Mouse (Mus musculus): ENCODE measurements around the gene Snap23. TPM values are rescaled to one million over a fixed set of nuclear protein-coding genes. Genes with fewer than 3 reads are reported as not detected.

Snap23 gene
- 47.3 and 55.3 TPM in 2 replicates for polyA plus RNA-seq (2014; fragmentation: Nextera tagmentation; extraction: Ambion mirVana)

DNA sequence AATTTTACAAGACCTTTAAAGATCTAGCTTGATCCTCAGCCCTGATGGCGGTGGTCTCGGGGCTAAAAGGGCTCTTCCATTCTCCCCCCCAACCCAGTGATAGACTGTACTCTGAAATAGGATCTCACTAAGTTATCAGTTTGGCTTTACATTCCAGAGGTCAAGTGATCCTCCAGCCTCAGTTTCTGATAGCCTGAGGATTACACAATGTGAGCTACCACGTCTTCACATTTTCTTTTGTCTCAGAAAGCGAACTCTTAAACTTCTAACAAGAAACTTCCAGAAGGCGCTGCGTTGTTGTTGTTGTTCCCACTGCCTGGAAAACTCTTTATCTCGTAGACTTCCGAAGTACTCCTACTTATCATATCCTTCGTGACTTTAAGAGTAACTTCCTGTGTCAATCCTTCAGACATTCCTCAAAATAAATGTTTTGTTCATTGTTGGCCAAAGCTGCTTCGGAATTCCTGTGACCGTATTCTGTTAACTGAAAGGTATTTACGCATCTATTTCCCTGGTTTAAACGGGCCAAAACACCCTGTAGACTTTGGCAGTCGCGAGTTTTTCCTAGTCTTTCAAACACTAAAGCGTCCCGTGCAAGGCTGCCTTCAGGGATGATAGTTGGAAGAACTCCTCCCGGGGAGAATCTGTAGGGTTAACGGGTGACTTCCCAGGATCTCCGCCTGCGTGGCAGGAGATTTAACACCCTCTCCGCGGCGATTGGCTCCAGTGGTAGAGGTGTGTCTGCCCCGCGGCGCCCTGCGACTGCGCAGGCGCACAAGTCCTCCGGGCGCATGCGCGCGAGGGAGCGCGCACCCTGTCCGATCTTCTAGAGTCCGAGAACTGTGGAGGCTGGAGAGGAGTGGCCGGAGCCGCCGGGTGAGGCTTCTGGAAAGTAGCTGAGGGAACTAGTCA, at the start of gene Snap23:
TSS of gene Snap23 (plus strand) at position 786 of the 912 bp plus-strand sequence.
- peak within 1 kb of the TSS; percentile 51; the same call in 1 of the 2 replicates for H3K27ac ChIP-seq (ENCODE audit: low read depth, low read length)

GRCm38 (mm10) chr2:120518547-120519210, 48.8 kb upstream of the Snap23 start:
- Histone ChIP-seq H3K36me3 (ENCODE audit: control insufficient read depth, insufficient read depth, low read length) (peaks cover 12% of the 10 kb centered on the region), H3K4me1 (replicated peaks; ENCODE audit: control insufficient read depth, insufficient read depth, low read length) (no peaks in the 10 kb centered on the region), H3K4me2 (replicated peaks; ENCODE audit: low read depth, low read length) (no peak overlapping the region), H3K27me3 (ENCODE audit: control insufficient read depth, insufficient read depth, low read length) (no peaks in the 10 kb centered on the region), H3K4me3 (ENCODE audit: low read depth, low read length) (no peak overlapping the region), H3K9ac (ENCODE audit: low read depth, low read length) (no peak overlapping the region), H3K9me3 (ENCODE audit: control insufficient read depth, low read length) (no peaks in the 10 kb centered on the region), H3K27ac (ENCODE audit: low read depth, low read length) (no peak overlapping the region)
- 89% methylated on average over 5 of the region's 5 CpGs for WGBS
- no peak for DNase-seq (ENCODE audit: low spot score)
- ATAC-seq (ENCODE audit: low FRiP score), result no peak

More for the DNA sequence above, at the start of gene Snap23:
- DNase-seq (ENCODE audit: low spot score), result peak; percentile 97
- peak; percentile 90 for ATAC-seq (ENCODE audit: low FRiP score)
- Histone ChIP-seq H3K9ac (ENCODE audit: low read depth, low read length) (peak within 1 kb of the TSS; percentile 81), H3K4me2 (replicated peaks; ENCODE audit: low read depth, low read length) (peak within 1 kb of the TSS; percentile 67), H3K4me3 (ENCODE audit: low read depth, low read length) (peak within 1 kb of the TSS; percentile 65), H3K36me3 (ENCODE audit: control insufficient read depth, insufficient read depth, low read length) (no peaks in the 10 kb centered on the region), H3K27me3 (ENCODE audit: control insufficient read depth, insufficient read depth, low read length) (no peaks in the 10 kb centered on the region), H3K9me3 (ENCODE audit: control insufficient read depth, low read length) (no peaks in the 10 kb centered on the region), H3K4me1 (replicated peaks; ENCODE audit: control insufficient read depth, insufficient read depth, low read length) (0 out of 2 replicates have a peak, but pooled peaks cover 2% of the 10 kb centered on the region)
- 2% methylated on average over 42 of the region's 42 CpGs for WGBS

DNA sequence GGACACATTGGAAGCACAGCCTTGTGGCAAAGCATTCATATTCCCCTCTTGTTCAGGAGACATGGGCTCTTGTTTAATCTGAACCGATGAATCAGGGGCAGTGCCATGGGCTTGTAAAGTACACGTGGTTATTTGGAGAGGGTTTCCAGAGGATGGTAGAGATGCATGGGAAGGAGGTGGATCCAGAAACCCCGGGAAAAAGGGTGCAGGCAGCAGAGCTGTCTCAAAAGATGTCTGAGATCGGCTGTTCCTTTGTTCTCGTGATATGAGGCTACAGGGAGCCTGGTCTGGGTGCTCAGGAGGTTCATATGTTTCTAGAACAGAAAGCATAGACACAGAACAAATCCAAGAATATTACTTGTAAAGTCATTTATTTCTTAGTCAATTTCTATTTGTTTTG, 40.7 kb upstream of the Snap23 start:
- Histone ChIP-seq H3K27me3 (ENCODE audit: control insufficient read depth, insufficient read depth, low read length) (no peaks in the 10 kb centered on the region), H3K9ac (ENCODE audit: low read depth, low read length) (no peak overlapping the region), H3K9me3 (ENCODE audit: control insufficient read depth, low read length) (no peaks in the 10 kb centered on the region), H3K36me3 (ENCODE audit: control insufficient read depth, insufficient read depth, low read length) (peaks cover 14% of the 10 kb centered on the region), H3K27ac (ENCODE audit: low read depth, low read length) (no peak overlapping the region), H3K4me2 (replicated peaks; ENCODE audit: low read depth, low read length) (no peak overlapping the region), H3K4me1 (replicated peaks; ENCODE audit: control insufficient read depth, insufficient read depth, low read length) (no peaks in the 10 kb centered on the region), H3K4me3 (ENCODE audit: low read depth, low read length) (no peak overlapping the region)
- 89% methylated on average over 5 of the region's 5 CpGs for WGBS
- no peak for DNase-seq (ENCODE audit: low spot score)
- ATAC-seq (ENCODE audit: low FRiP score), result no peak

DNA sequence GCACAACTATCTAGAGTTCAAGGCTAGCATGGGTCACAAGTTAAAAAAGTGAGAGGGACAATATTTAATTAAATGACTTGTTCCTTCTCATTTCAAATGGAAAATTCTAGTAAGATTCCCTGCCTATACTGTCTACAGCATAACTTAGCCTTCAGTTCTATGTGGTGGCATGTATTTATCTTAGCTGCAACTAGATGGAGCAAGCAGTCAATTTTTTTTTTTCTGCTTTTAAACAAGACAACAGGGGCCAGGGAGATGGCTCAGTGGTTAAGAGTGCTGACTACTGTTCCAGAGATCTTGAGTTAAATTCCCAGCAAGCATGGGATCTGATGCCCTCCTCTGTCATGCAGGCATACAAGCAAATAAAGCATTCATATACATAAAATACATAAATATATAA, 37.9 kb upstream of the Snap23 start:
- Histone ChIP-seq H3K4me1 (replicated peaks; ENCODE audit: control insufficient read depth, insufficient read depth, low read length) (no peaks in the 10 kb centered on the region), H3K9ac (ENCODE audit: low read depth, low read length) (no peak overlapping the region), H3K4me2 (replicated peaks; ENCODE audit: low read depth, low read length) (no peak overlapping the region), H3K27me3 (ENCODE audit: control insufficient read depth, insufficient read depth, low read length) (no peaks in the 10 kb centered on the region), H3K27ac (ENCODE audit: low read depth, low read length) (no peak overlapping the region), H3K36me3 (ENCODE audit: control insufficient read depth, insufficient read depth, low read length) (peaks cover 4% of the 10 kb centered on the region), H3K9me3 (ENCODE audit: control insufficient read depth, low read length) (no peaks in the 10 kb centered on the region), H3K4me3 (ENCODE audit: low read depth, low read length) (no peak overlapping the region)
- no peak for ATAC-seq (ENCODE audit: low FRiP score)
- no peak for DNase-seq (ENCODE audit: low spot score)

DNA sequence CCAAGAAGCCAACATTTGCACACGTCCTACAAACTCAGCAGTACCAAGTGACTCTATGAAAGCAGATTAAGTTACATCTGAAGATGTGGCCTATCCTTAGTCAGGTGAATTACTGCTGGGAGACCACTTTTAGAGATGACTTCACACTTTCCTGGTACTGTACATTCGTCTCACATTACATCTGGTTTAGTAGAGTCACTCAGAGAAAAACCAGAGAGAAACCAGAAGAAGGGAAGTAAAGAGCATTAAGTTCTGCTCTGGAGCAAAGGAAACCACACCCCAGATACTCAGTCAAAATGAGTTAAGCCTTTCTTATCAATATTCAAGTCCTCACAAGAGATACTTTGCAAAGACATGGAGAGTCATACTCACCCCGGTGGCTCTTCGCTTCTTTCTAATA, 36.2 kb upstream of the Snap23 start:
- no peak for ATAC-seq (ENCODE audit: low FRiP score)
- no peaks in the 10 kb centered on the region for H3K27me3 ChIP-seq (ENCODE audit: control insufficient read depth, insufficient read depth, low read length)
- no peak overlapping the region for H3K27ac ChIP-seq (ENCODE audit: low read depth, low read length)
- 98% methylated on average over 4 of the region's 4 CpGs for WGBS
- H3K4me3 ChIP-seq (ENCODE audit: low read depth, low read length), result no peak overlapping the region
- no peaks in the 10 kb centered on the region for H3K9me3 ChIP-seq (ENCODE audit: control insufficient read depth, low read length)
- H3K4me1 ChIP-seq (replicated peaks; ENCODE audit: control insufficient read depth, insufficient read depth, low read length), result no peaks in the 10 kb centered on the region
- H3K4me2 ChIP-seq (replicated peaks; ENCODE audit: low read depth, low read length), result no peak overlapping the region
- H3K36me3 ChIP-seq (ENCODE audit: control insufficient read depth, insufficient read depth, low read length), result peaks cover 2% of the 10 kb centered on the region; the same call in 1 of the 2 replicates
- no peak overlapping the region for H3K9ac ChIP-seq (ENCODE audit: low read depth, low read length)
- DNase-seq (ENCODE audit: low spot score), result no peak

GRCm38 (mm10) chr2:120539333-120539732, 28.1 kb upstream of the Snap23 start:
- Histone ChIP-seq H3K27ac (ENCODE audit: low read depth, low read length) (0 out of 2 replicates have a peak overlapping the region, but pooled peaks have one; percentile 1), H3K36me3 (ENCODE audit: control insufficient read depth, insufficient read depth, low read length) (peaks cover 3% of the 10 kb centered on the region), H3K4me3 (ENCODE audit: low read depth, low read length) (no peak overlapping the region), H3K4me1 (replicated peaks; ENCODE audit: control insufficient read depth, insufficient read depth, low read length) (no peaks in the 10 kb centered on the region), H3K4me2 (replicated peaks; ENCODE audit: low read depth, low read length) (no peak overlapping the region), H3K27me3 (ENCODE audit: control insufficient read depth, insufficient read depth, low read length) (no peaks in the 10 kb centered on the region), H3K9me3 (ENCODE audit: control insufficient read depth, low read length) (no peaks in the 10 kb centered on the region), H3K9ac (ENCODE audit: low read depth, low read length) (no peak overlapping the region)
- WGBS, result 68% methylated on average over 3 of the region's 3 CpGs
- DNase-seq (ENCODE audit: low spot score) (no peak), ATAC-seq (ENCODE audit: low FRiP score) (peak; percentile 67; the same call in 1 of the 2 replicates)

DNA sequence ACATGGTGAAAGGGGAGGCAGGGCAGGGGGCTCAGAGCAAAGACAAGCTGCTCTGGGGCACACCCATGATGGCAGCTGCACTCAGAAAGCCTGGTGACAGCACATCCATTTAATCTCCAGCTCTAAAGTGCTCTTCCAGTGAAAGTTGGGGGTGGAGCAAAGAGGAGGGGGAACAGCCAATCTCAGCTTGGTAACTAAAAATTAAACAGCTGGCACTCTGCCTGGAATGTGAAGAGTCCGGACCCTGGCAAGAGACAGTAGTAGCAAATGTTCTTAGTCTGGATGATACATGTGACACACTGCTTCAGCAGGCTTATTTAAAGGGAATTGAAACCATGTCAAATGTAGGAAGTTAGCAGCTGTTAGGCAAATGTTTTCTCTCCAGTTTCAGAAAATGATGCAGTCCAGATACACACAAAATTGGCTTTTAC, 27.7 kb upstream of the Snap23 start:
- Histone ChIP-seq H3K36me3 (ENCODE audit: control insufficient read depth, insufficient read depth, low read length) (peaks cover 3% of the 10 kb centered on the region), H3K27me3 (ENCODE audit: control insufficient read depth, insufficient read depth, low read length) (no peaks in the 10 kb centered on the region), H3K4me1 (replicated peaks; ENCODE audit: control insufficient read depth, insufficient read depth, low read length) (no peaks in the 10 kb centered on the region), H3K4me3 (ENCODE audit: low read depth, low read length) (no peak overlapping the region), H3K4me2 (replicated peaks; ENCODE audit: low read depth, low read length) (no peak overlapping the region), H3K9ac (ENCODE audit: low read depth, low read length) (no peak overlapping the region), H3K9me3 (ENCODE audit: control insufficient read depth, low read length) (no peaks in the 10 kb centered on the region), H3K27ac (ENCODE audit: low read depth, low read length) (0 out of 2 replicates have a peak overlapping the region, but pooled peaks have one; percentile 1)
- ATAC-seq (ENCODE audit: low FRiP score), result peak; percentile 71
- WGBS, result 52% methylated on average over 1 of the region's 1 CpGs
- peak; percentile 31 for DNase-seq (ENCODE audit: low spot score)

GRCm38 (mm10) chr2:120544732-120545131, 22.7 kb upstream of the Snap23 start:
- no peak for ATAC-seq (ENCODE audit: low FRiP score)

More at GRCm38 (mm10) chr2:120544732-120545131, 22.7 kb upstream of the Snap23 start:
- peaks cover 3% of the 10 kb centered on the region; the same call in 1 of the 2 replicates for H3K36me3 ChIP-seq (ENCODE audit: control insufficient read depth, insufficient read depth, low read length)
- no peaks in the 10 kb centered on the region for H3K9me3 ChIP-seq (ENCODE audit: control insufficient read depth, low read length)
- 100% methylated on average over 2 of the region's 2 CpGs for WGBS
- H3K27ac ChIP-seq (ENCODE audit: low read depth, low read length), result no peak overlapping the region
- no peaks in the 10 kb centered on the region for H3K27me3 ChIP-seq (ENCODE audit: control insufficient read depth, insufficient read depth, low read length)
- no peak for DNase-seq (ENCODE audit: low spot score)
- no peak overlapping the region for H3K4me3 ChIP-seq (ENCODE audit: low read depth, low read length)
- no peaks in the 10 kb centered on the region for H3K4me1 ChIP-seq (replicated peaks; ENCODE audit: control insufficient read depth, insufficient read depth, low read length)
- no peak overlapping the region for H3K4me2 ChIP-seq (replicated peaks; ENCODE audit: low read depth, low read length)
- no peak overlapping the region for H3K9ac ChIP-seq (ENCODE audit: low read depth, low read length)
